ENCODE assay signal across 16 mouse cellular contexts in the genomic region with DNA sequence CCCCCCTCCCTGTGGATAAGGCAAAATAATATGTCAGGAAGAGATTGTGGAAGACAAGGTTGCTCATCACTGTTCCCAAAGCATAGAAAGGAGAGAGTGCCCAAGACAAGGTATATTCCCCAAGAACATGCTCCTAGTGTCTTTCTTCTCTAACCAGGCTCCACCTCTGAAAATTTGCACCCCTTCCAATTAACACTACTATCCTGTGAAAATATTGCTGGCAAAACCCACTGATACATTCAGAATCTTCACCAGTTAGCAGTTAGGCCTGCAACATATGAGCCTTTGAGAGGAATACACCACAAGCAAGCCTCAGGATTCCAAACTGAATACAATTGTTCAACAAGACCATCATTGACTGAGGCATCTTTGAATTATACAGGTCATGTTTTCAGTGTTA.
"Had no signal": no experiment of that assay in that cellular context is flagged by ENCODE, and none has a peak within 500 bp of the region (broad histone marks: within the 10 kb centered on the region; RNA-seq: fewer than 3 reads in every experiment).

No protein-coding gene starts in this region.

- H3K27ac ChIP-seq: lung, embryonic 15.5 days; macrophage; midbrain, embryonic 13.5 days; midbrain, embryonic 15.5 days; neural tube, embryonic 12.5 days; stomach, embryonic 15.5 days had no signal

- ATAC-seq: liver, postnatal 0 days; lung, postnatal 0 days; midbrain, embryonic 13.5 days; midbrain, embryonic 15.5 days had no signal

- H3K9me3 ChIP-seq: lung, embryonic 15.5 days; midbrain, embryonic 13.5 days; midbrain, embryonic 15.5 days; neural tube, embryonic 12.5 days; stomach, embryonic 15.5 days had no signal

- H3K4me2 ChIP-seq: lung, embryonic 15.5 days; midbrain, embryonic 11.5 days; midbrain, embryonic 13.5 days; midbrain, embryonic 15.5 days; neural tube, embryonic 12.5 days; stomach, embryonic 15.5 days had no signal

- H3K27me3 ChIP-seq: lung, embryonic 15.5 days; megakaryocyte, embryonic 14.5 days; midbrain, embryonic 13.5 days; midbrain, embryonic 15.5 days; neural tube, embryonic 12.5 days; stomach, embryonic 15.5 days had no signal

- H3K4me1 ChIP-seq: lung, embryonic 15.5 days; megakaryocyte, embryonic 14.5 days; midbrain, embryonic 13.5 days; midbrain, embryonic 15.5 days; neural tube, embryonic 12.5 days; stomach, embryonic 15.5 days had no signal

- H3K36me3 ChIP-seq: lung, embryonic 15.5 days; midbrain, embryonic 13.5 days; midbrain, embryonic 15.5 days; neural tube, embryonic 12.5 days; stomach, embryonic 15.5 days had no signal

- H3K4me3 ChIP-seq: lung, embryonic 15.5 days; megakaryocyte, embryonic 14.5 days; midbrain, embryonic 13.5 days; midbrain, embryonic 15.5 days; neural tube, embryonic 12.5 days; stomach, embryonic 15.5 days had no signal

- DNase-seq: liver, postnatal 0 days; lung, adult 2 months; lung, postnatal 14 days; lung, postnatal 36 days; thymus, adult 18-20 months; thymus, postnatal 14 days; thymus, postnatal 36 days had no signal

- H3K9ac ChIP-seq: liver, postnatal 0 days; lung, embryonic 15.5 days; midbrain, embryonic 13.5 days; midbrain, embryonic 15.5 days; neural tube, embryonic 12.5 days; stomach, embryonic 15.5 days had no signal
